Mouse (Mus musculus): ENCODE measurements around the gene Kpna2.

- TF ChIP-seq POLR2A (IDR thresholded peaks at IDR 0.05; ENCODE audit: borderline replicate concordance, low read depth, low read length) (no peak; the same call in 1 of the 2 replicates), CTCF (IDR thresholded peaks at IDR 0.05; ENCODE audit: low read depth, low read length) (no peak)
Measured at GRCm38 (mm10) chr11:106999151-106999948, at the start of gene Kpna2.
